Mouse (Mus musculus): ENCODE data around the gene Pde4b.
"Not testable (repeated sequence)": the region's sequence is repeated elsewhere in the genome, so short reads cannot be mapped to it uniquely, and the experiment has no call there.

Gene Pde4b

GRCm38 (mm10) chr4:102478860-102479259 is 391.5 kb downstream of the Pde4b start:
- no peak for DNase-seq (ENCODE audit: extremely low spot score)

GRCm38 (mm10) chr4:102480830-102481484 is 393.6 kb downstream of the Pde4b start:
- DNase-seq (ENCODE audit: extremely low spot score) = peak; percentile 28

- no peak for DNase-seq (ENCODE audit: extremely low spot score)
Measured at GRCm38 (mm10) chr4:102483354-102484018, 396.1 kb downstream of the Pde4b start.

GRCm38 (mm10) chr4:102484738-102485137 is 397.4 kb downstream of the Pde4b start:
- no peak for DNase-seq (ENCODE audit: extremely low spot score)

GRCm38 (mm10) chr4:102486134-102486920 is 399.0 kb downstream of the Pde4b start:
- peak; percentile 39 for DNase-seq (ENCODE audit: extremely low spot score)

- no peak for DNase-seq (ENCODE audit: extremely low spot score)
Measured at GRCm38 (mm10) chr4:102486921-102487240, 399.5 kb downstream of the Pde4b start.

GRCm38 (mm10) chr4:102488000-102488399 is 400.7 kb downstream of the Pde4b start:
- no peak for DNase-seq (ENCODE audit: extremely low spot score)

GRCm38 (mm10) chr4:102491468-102492123 is 404.3 kb downstream of the Pde4b start:
- no peak for DNase-seq (ENCODE audit: extremely low spot score)

GRCm38 (mm10) chr4:102492911-102493310 is 405.6 kb downstream of the Pde4b start:
- DNase-seq (ENCODE audit: extremely low spot score) = no peak

- peak; percentile 58 for DNase-seq (ENCODE audit: extremely low spot score)
Measured at GRCm38 (mm10) chr4:102493342-102494128, 406.2 kb downstream of the Pde4b start.

- DNase-seq (ENCODE audit: extremely low spot score) = not testable (repeated sequence)
Measured at GRCm38 (mm10) chr4:102494203-102494602, 406.9 kb downstream of the Pde4b start.

GRCm38 (mm10) chr4:102495001-102495400 is 407.7 kb downstream of the Pde4b start:
- DNase-seq (ENCODE audit: extremely low spot score) = no peak

- no peak for DNase-seq (ENCODE audit: extremely low spot score)
Measured at GRCm38 (mm10) chr4:102495474-102495873, 408.1 kb downstream of the Pde4b start.

GRCm38 (mm10) chr4:102496269-102497177 is 409.2 kb downstream of the Pde4b start:
- DNase-seq (ENCODE audit: extremely low spot score) = no peak

GRCm38 (mm10) chr4:102497221-102497620 is 409.9 kb downstream of the Pde4b start:
- no peak for DNase-seq (ENCODE audit: extremely low spot score)

- no peak for DNase-seq (ENCODE audit: extremely low spot score)
Measured at GRCm38 (mm10) chr4:102498169-102498919, 411.0 kb downstream of the Pde4b start.

- DNase-seq (ENCODE audit: extremely low spot score) = no peak
Measured at GRCm38 (mm10) chr4:102498920-102499316, 411.6 kb downstream of the Pde4b start.

GRCm38 (mm10) chr4:102505714-102506113 is 418.4 kb downstream of the Pde4b start:
- DNase-seq (ENCODE audit: extremely low spot score) = no peak

GRCm38 (mm10) chr4:102506376-102507280 is 419.3 kb downstream of the Pde4b start:
- DNase-seq (ENCODE audit: extremely low spot score) = no peak
